Mouse (Mus musculus) embryonic stem cell, embryonic (primary cell): ENCODE data around the gene Hhat.

Experiments used
- CTCF ChIA-PET, 4 experiments: fragments of 300-600 bp in 2 of 4; fragments of 350-600 bp in 2 of 4; sonication (Branson Sonifier 250); formaldehyde crosslinking; loops; one replicate each; lab custom pipeline; 2022; ENCODE audit warnings: inconsistent platforms in 2 of 4; lab: Charles Lee
- POLR2A ChIA-PET, 4 experiments: fragments of 300-600 bp in 2 of 4; fragments of 350-600 bp in 2 of 4; sonication (Branson Sonifier 250); formaldehyde crosslinking; loops; one replicate each; lab custom pipeline; 2022; ENCODE audit warnings: antibody characterized with exemption in 4 of 4, inconsistent platforms in 1 of 4; lab: Charles Lee

Hhat gene

DNA sequence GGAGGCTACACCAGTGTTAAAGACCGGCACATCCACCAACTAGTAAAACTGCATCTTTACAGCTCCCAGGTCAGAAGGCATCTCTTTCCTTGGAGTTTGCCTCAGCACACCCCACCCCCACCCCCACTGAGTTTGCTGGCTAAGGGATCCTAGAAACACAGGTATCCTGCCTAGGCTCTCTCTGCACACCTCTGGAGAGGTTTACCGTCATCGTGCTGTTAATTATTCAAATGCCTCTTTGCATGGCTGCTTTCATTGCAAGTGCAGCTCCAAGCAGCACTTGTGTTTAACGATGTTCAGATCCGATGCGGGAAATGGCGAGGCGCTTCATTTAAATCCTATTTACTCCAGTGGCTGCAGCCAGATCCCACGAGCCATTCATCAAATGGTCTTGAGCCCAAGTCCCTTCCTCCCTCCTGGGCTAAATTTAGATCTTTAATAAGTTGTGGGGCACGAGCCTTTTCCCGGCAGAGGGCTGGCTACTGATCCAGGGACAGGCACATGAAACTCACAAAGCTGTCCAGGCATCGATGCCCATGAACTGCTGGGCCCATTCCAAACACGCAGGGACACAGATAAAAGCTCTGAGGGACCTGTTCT is 250.1 kb downstream of the Hhat start:
- ChIA-PET POLR2A (interaction anchor here in 3 of 4 experiments (0.6 to 2.2 kb wide), 5 partner anchors 11 to 274 kb away, joined by 3 to 7 read pairs (median 4); no protein-coding TSS in a partner anchor), CTCF (interaction anchor here in 1 of 4 experiments (0.6 kb wide), 1 partner anchor 8 kb away, joined by 3 read pairs; no protein-coding TSS in a partner anchor)

DNA sequence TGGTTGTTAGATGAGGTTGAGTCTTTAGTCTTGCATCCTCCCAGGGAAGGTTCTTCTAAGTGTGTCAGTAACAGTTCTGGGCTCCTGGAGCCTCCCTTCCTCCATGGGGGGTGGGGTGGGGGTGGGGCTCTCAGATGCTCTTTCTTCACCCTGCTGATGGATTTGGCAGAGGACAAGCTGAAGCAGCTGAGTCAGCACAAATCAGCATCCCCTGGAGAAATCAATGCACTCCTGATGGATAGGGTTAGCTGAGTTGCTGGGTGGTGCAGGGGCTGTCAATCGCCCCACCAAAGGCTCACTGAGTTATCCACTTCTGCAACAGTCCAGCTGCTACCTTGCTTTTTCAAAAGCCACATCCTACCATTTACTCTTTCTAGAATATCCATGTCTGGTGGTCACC is 251.3 kb downstream of the Hhat start:
- CTCF ChIA-PET: interaction anchor here in 1 of 4 experiments (0.7 kb wide), 1 partner anchor 75 kb away, joined by 3 read pairs; no protein-coding TSS in a partner anchor
- POLR2A ChIA-PET: no interaction called here

DNA sequence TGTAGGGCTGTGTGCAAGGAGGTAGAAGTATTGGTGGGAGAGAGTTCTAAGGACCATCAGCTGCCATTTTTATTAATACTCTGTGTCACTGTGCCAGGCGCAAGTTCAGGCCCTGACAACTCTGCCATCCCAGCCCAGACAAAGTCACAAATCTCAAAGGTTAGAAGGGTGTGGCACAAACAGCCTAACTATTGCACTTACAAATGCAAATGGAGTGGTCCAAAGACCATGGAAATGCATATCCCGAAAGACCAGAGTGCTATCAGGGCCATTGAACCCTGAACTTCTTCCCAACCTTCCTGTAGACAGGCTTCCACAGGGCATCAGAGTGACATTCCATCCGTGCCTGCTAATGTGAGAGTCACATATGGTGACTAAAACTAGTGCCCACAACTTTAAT is 255.7 kb downstream of the Hhat start:
- POLR2A ChIA-PET: interaction anchor here in 3 of 4 experiments (0.8 to 1.2 kb wide), 5 partner anchors 36 to 609 kb away, joined by 3 read pairs; partner anchors contain the start of gene Slc30a1 (in 1 of the 3)
- CTCF ChIA-PET: interaction anchor here in 1 of 4 experiments (1.0 kb wide), 1 partner anchor 71 kb away, joined by 4 read pairs; no protein-coding TSS in a partner anchor

DNA sequence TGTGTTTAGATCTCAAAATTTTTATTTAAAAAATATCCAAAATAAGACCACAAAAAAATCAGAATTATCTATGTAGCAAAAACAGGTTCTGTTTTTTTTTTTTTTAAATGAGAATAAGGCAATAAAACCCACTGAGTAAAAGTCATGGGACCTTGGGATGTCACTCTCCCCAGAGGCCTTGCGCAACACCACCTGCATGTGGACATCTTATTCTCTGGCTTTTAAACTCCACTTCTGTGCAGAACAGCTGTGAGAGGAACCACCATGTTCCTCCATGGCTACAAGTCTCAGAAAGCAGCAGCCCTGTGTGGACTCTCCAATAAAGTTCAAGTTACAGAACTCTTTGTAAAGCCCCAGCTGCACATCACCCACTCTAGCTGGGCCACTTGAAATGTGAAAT is 258.2 kb downstream of the Hhat start:
- POLR2A ChIA-PET: interaction anchor here in 3 of 4 experiments (0.6 to 1.7 kb wide), 3 partner anchors 9 to 58 kb away, joined by 3 to 5 read pairs (median 3); no protein-coding TSS in a partner anchor
- CTCF ChIA-PET: interaction anchor here in 1 of 4 experiments (0.6 kb wide), 1 partner anchor 9 kb away, joined by 3 read pairs; no protein-coding TSS in a partner anchor

- CTCF ChIA-PET: no interaction called here
- POLR2A ChIA-PET: interaction anchor here in 1 of 4 experiments (0.6 to 1.1 kb wide), 2 partner anchors 9 to 60 kb away, joined by 3 read pairs; no protein-coding TSS in a partner anchor
These were observed 267.4 kb downstream of the Hhat start for GRCm38 (mm10) chr1:192503651-192504050.

- ChIA-PET POLR2A (interaction anchor here in 2 of 4 experiments (0.7 to 1.1 kb wide), 2 partner anchors 59 to 770 kb away, joined by 3 read pairs; no protein-coding TSS in a partner anchor), CTCF (no interaction called here)
These were observed 268.2 kb downstream of the Hhat start for GRCm38 (mm10) chr1:192502835-192503234.

DNA sequence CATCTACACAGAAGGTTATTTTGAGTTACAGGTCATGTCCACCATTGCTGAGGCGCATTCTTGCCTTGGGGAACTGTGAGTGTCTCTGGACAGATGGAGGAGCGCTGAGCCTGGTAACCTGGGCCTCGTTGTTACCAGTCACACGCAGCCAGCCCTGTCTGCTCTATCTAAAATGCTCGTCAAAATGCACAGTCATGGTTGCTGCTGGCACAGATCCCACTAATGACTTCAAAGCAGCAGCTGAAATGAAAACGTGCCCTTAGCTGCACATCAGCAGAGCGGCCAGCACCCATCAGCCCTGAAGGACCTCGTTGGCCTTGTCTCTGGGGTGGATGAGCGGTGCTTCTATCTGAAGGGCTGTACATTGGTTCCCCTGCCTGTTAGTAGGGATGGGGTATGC is 269.0 kb downstream of the Hhat start:
- ChIA-PET CTCF (no interaction called here), POLR2A (no interaction called here)

DNA sequence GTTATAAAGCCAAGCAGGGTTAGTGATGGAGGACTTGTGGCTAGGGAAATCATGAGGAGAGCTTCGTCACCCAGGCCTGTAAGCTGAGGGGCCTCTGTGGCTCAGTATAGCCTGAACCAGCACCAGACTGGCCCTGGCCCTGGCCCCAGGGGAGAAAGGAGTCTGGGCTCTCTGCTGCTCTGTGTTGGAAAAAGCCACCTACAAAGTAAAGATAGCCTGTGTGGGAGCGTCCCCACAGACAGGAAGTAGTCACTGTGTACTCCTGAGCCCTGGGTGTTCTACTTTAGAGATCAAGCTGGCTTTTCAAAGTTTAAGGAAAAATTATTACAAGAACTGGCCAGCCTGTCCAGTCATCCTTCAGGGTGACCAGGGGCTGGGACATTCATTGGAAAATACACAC is 273.5 kb downstream of the Hhat start:
- ChIA-PET POLR2A (no interaction called here), CTCF (no interaction called here)

DNA sequence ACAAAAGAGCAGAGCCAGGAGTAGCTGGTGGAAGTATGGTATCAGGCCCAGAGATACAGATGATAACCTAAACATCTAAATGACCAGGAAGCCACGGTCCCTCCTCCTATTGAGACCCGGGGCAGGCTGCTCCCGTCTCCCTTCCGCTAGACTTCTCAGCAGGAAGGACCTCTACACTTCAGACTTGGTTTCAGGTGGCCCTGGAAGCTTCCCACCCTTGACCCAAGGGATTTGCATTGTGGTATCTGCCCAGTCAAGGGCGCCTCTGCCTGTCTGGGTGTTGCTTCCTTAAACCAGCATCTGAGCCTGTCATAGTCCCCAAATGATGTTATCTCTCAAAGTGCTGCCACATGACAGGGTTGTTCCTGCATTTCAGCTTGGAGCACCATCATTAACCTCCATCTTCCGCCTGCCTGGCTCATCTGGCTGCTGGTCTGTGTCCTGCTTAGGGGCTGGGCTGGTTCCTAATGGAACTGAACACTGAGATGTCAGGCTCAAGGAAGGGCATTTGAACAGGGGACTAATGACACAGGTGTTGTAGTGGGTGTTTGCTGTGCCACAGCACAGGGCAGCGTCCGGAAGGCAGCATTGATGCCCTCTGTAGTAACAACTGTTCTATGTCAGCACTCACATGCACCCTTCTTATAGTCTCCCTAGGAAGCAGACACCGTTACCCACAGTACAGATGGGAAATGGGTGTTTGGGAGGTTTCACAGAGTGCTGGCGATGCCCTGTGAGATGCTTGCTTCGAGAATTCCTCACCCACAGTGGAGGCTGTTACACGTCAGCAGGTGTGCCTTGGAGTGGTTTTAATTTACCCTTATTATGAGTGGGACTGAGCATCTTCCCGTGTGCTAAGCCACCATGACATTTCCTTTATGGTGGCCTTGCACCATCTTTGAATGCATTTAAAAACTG is 280.9 kb downstream of the Hhat start:
- ChIA-PET POLR2A (interaction anchor here in 2 of 4 experiments (0.5 to 0.6 kb wide), 2 partner anchors 141 to 225 kb away, joined by 3 read pairs; no protein-coding TSS in a partner anchor), CTCF (no interaction called here)

DNA sequence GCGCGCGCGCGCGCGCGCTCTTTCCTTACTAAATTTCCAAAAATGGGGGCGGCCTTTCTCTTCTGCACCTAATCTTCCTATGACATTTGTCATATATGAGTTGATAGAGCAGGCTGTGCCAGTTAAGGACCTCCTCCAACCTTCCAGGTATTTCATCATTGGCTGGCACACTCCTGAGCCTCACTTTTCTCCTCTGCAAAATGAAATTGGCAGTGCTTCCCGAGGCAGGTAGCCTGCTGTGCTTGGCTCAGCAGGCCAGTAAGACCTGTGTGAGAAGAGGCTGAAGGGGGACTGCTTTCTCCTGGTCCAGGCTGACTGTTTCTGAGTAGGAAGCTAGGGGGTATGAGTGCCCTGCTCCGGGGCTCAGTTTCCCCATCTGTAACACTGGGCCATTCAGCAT is 283.5 kb downstream of the Hhat start:
- ChIA-PET CTCF (interaction anchor here in 1 of 4 experiments (0.9 kb wide), 1 partner anchor 34 kb away, joined by 3 read pairs; no protein-coding TSS in a partner anchor), POLR2A (no interaction called here)

- ChIA-PET POLR2A (no interaction called here), CTCF (no interaction called here)
These were observed 286.0 kb downstream of the Hhat start for GRCm38 (mm10) chr1:192485030-192485429.

GRCm38 (mm10) chr1:192481446-192481845 is 289.6 kb downstream of the Hhat start:
- CTCF ChIA-PET: no interaction called here
- POLR2A ChIA-PET: no interaction called here

GRCm38 (mm10) chr1:192480072-192480784 is 290.8 kb downstream of the Hhat start:
- ChIA-PET CTCF (interaction anchor here in 1 of 4 experiments (0.6 kb wide), 1 partner anchor 263 kb away, joined by 4 read pairs; no protein-coding TSS in a partner anchor), POLR2A (interaction anchor here in 1 of 4 experiments (0.6 kb wide), 1 partner anchor 609 kb away, joined by 4 read pairs; no protein-coding TSS in a partner anchor)

GRCm38 (mm10) chr1:192478176-192478575 is 292.8 kb downstream of the Hhat start:
- CTCF ChIA-PET: no interaction called here
- POLR2A ChIA-PET: interaction anchor here in 1 of 4 experiments (0.9 kb wide), 1 partner anchor 22 kb away, joined by 4 read pairs; no protein-coding TSS in a partner anchor

DNA sequence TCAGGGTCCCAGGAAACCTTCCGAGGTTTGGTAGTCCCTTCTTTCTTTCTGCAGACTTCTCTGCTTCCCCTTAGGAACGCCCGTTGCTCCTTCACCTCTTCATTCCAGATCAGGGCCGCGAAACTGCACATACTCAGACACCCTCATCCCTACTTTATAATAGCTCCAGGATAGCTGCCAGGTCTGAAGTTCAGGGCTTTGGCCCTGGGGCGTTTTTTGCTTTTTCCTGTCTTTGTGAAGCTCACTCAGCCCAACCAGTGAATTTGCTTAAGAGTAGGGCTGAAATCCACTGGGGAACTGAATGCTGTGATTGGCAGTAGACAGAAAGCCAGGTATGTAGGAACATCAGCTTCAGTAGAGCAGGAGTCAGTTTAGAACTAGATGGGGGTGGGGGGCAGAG is 293.5 kb downstream of the Hhat start:
- POLR2A ChIA-PET: interaction anchor here in 2 of 4 experiments (0.9 to 1.1 kb wide), 2 partner anchors 21 to 32 kb away, joined by 4 to 5 read pairs; no protein-coding TSS in a partner anchor
- CTCF ChIA-PET: no interaction called here

DNA sequence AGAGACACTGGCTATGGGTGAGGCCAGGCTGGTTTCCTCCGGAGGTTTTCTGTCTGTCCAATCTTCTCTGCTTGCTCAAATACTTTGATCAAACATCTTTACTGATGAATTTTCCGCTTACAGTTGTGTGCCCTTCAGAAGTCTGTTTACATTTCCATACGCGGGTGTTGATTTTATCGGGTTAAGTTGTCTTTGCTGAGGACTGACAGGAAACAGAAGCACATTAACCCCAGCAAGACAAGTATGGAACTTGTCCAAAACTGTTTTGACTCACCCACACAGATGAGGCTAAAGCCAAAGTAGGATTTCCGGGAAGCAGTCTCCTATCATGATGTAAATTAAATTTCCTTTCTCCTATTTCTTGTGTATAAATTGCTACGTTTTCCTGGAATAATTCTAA is 294.3 kb downstream of the Hhat start:
- ChIA-PET CTCF (no interaction called here), POLR2A (interaction anchor here in 1 of 4 experiments (1.1 kb wide), 1 partner anchor 33 kb away, joined by 5 read pairs; no protein-coding TSS in a partner anchor)

GRCm38 (mm10) chr1:192473134-192473533 is 297.9 kb downstream of the Hhat start:
- POLR2A ChIA-PET: no interaction called here
- CTCF ChIA-PET: interaction anchor here in 1 of 4 experiments (1.5 kb wide), 1 partner anchor 29 kb away, joined by 3 read pairs; no protein-coding TSS in a partner anchor

DNA sequence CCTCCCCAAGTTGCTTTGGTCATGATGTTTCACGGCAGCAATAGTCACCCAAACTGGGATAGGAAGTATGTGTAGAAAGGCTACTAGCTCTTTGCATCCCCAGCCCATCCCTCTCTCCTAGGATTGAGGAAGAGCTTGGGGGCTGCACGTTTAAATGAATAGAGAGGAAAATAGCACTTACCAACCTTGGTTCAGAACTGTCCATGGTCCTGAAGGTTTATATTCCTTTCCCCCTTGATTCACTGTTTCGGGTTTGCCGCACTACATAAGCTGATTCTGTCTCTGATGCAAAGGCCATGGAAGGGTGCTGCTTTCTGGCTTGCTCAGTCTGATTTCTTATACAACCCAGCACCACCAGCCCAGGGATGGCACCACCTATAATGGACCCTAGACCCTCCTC is 298.7 kb downstream of the Hhat start:
- POLR2A ChIA-PET: interaction anchor here in 2 of 4 experiments (0.6 to 0.9 kb wide), 3 partner anchors 11 to 23 kb away, joined by 3 read pairs; no protein-coding TSS in a partner anchor
- CTCF ChIA-PET: interaction anchor here in 1 of 4 experiments (1.4 to 1.5 kb wide), 2 partner anchors 28 to 148 kb away, joined by 3 read pairs; no protein-coding TSS in a partner anchor
